ENCODE assay signal across 9 mouse cellular contexts in the genomic region with DNA sequence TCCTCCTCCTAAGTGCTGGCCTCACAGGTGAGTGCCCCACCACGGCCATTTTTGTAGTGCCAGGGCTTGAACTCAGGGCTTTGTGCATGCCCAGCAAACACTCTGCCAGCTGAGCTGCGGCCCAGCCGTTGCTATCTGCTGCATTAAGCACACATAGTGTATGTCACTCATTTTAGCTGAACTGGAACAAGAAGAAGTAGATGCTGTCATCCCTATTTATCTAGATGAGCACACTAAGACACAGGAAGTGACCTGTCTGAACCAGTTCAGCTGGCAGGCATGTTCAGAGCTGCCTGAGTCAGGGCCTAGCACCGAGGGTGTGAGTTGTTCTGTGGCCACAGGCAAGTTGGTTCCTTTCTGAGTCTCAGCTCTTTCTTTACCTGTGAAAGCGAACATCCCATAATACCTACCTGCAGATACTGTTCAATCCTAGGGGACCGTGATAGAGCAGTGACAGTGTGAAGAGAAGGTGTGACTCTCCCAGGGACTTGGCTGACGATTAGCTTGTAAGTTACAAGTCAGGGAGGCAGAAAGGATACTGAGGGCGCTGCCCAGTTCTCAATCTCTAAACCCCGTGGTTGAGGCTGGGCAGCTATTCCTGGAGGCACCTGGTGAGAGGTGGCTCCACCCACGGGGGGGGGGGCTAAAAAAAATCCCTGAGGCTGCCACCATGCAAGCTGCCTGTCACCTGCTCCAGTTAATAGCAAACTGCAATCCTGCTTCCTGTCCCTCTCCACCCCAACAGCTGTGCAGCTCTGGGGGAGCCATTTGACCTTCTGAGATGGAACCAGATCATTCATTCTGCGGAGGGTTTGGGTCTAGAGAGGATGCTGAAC. TPM values are rescaled to one million over a fixed set of nuclear protein-coding genes. Genes with fewer than 3 reads are reported as not detected.
A peak's percentile ranks its signal among the peaks of the same experiment; 100 is the strongest.
DNase-seq lines count a peak whose midpoint lies in the region; ATAC-seq and TF ChIP-seq lines count a peak whose summit lies in the region.
"Had no signal": no experiment of that assay in that cellular context is flagged by ENCODE, and none has a peak within 500 bp of the region (broad histone marks: within the 10 kb centered on the region; RNA-seq: fewer than 3 reads in every experiment).

No protein-coding gene starts in this region.

- no peak overlapping the region for H3K27ac ChIP-seq in heart, embryonic 13.5 days (replicated peaks)
- H3K27ac ChIP-seq in small intestine, adult 2 months (ENCODE audit: insufficient read depth, low read depth, low read length) = peak overlapping the region; percentile 2; the same call in 1 of the 2 replicates
- H3K27ac ChIP-seq in hindbrain, embryonic 14.5 days = no peak overlapping the region
- H3K27ac ChIP-seq: midbrain, embryonic 13.5 days had no signal

- no peak for TF ChIP-seq POLR2A in small intestine, adult 2 months (IDR thresholded peaks at IDR 0.05; ENCODE audit: low read depth, low read length)

- no peak overlapping the region for H3K4me2 ChIP-seq in heart, embryonic 13.5 days
- H3K4me2 ChIP-seq in hindbrain, embryonic 14.5 days (replicated peaks) = no peak overlapping the region
- H3K4me2 ChIP-seq: midbrain, embryonic 13.5 days had no signal

- no peaks in the 10 kb centered on the region for H3K27me3 ChIP-seq in heart, embryonic 13.5 days (replicated peaks)
- no peaks in the 10 kb centered on the region for H3K27me3 ChIP-seq in small intestine, adult 2 months (ENCODE audit: control insufficient read depth, insufficient read depth, low read length)
- H3K27me3 ChIP-seq in hindbrain, embryonic 14.5 days (ENCODE audit: control insufficient read depth, insufficient read depth, low read length) = no peaks in the 10 kb centered on the region
- H3K27me3 ChIP-seq: midbrain, embryonic 13.5 days had no signal

- no peak overlapping the region for H3K4me3 ChIP-seq in heart, embryonic 13.5 days
- no peak overlapping the region for H3K4me3 ChIP-seq in small intestine, adult 2 months (ENCODE audit: low read depth, low read length)
- H3K4me3 ChIP-seq in hindbrain, embryonic 14.5 days (replicated peaks; ENCODE audit: low read length) = no peak overlapping the region
- H3K4me3 ChIP-seq: midbrain, embryonic 13.5 days had no signal

- no peak for ATAC-seq in heart, embryonic 13.5 days (ENCODE audit: extremely low read depth, insufficient number of reproducible peaks, low FRiP score, low TSS enrichment)
- no peak for ATAC-seq in granulocyte monocyte progenitor cell, adult 5-6 weeks (replicated peaks; ENCODE audit: poor library complexity, severe bottlenecking)
- ATAC-seq in hindbrain, embryonic 14.5 days (ENCODE audit: low FRiP score) = no peak
- ATAC-seq: midbrain, embryonic 13.5 days had no signal

- peaks cover 9% of the 10 kb centered on the region; the same call in 1 of the 2 replicates for H3K9me3 ChIP-seq in heart, embryonic 13.5 days
- peaks cover 4% of the 10 kb centered on the region; the same call in 1 of the 2 replicates for H3K9me3 ChIP-seq in hindbrain, embryonic 14.5 days (ENCODE audit: control insufficient read depth, low read length)
- H3K9me3 ChIP-seq: midbrain, embryonic 13.5 days had no signal

- TF ChIP-seq CTCF in small intestine, adult 2 months (IDR thresholded peaks at IDR 0.05; ENCODE audit: extremely low read depth, insufficient read length, insufficient replicate concordance, low read depth, low read length) = no peak

- H3K36me3 ChIP-seq in heart, embryonic 13.5 days = no peaks in the 10 kb centered on the region
- no peaks in the 10 kb centered on the region for H3K36me3 ChIP-seq in small intestine, adult 2 months (ENCODE audit: control insufficient read depth, insufficient read depth, low read length)
- H3K36me3 ChIP-seq in hindbrain, embryonic 14.5 days (replicated peaks; ENCODE audit: control insufficient read depth, insufficient read depth) = no peaks in the 10 kb centered on the region
- H3K36me3 ChIP-seq: midbrain, embryonic 13.5 days had no signal

- peak overlapping the region; percentile 15; the same call in 1 of the 2 replicates for H3K9ac ChIP-seq in heart, embryonic 13.5 days
- H3K9ac ChIP-seq in hindbrain, embryonic 14.5 days = no peak overlapping the region

- WGBS in heart, embryonic 13.5 days = 56% methylated on average over 11 of the region's 11 CpGs
- WGBS in small intestine, adult 2 months = 42% methylated on average over 11 of the region's 11 CpGs
- WGBS in hindbrain, embryonic 14.5 days = 63% methylated on average over 11 of the region's 11 CpGs

- no peak for DNase-seq in heart, postnatal 4 days
- DNase-seq in T-cell, adult 2 months (ENCODE audit: low spot score) = peak; percentile 45
- peak; percentile 36 to 43 for DNase-seq in kidney, adult 8-10 months
- no peak for DNase-seq in gastrocnemius, adult 8-10 months (ENCODE audit: low spot score in 2 of 2)
- no peak for DNase-seq in hindbrain, embryonic 14.5 days (ENCODE audit: low spot score)

- peaks cover 18% of the 10 kb centered on the region; the same call in 1 of the 2 replicates for H3K4me1 ChIP-seq in heart, embryonic 13.5 days
- peaks cover 8% of the 10 kb centered on the region; the same call in 1 of the 2 replicates for H3K4me1 ChIP-seq in small intestine, adult 2 months (ENCODE audit: control insufficient read depth, insufficient read depth, insufficient read length, low read length)
- no peaks in the 10 kb centered on the region for H3K4me1 ChIP-seq in hindbrain, embryonic 14.5 days (replicated peaks; ENCODE audit: control insufficient read depth, insufficient read depth, low read length)

RNA-seq across cellular contexts. Expression of gene Rpl11, which starts 36.7 kb away (rescaled TPM):
- polyA plus RNA-seq in heart, embryonic 13.5 days (2015; fragmentation: Nextera tagmentation; extraction: Ambion mirVana) = 270 and 324 TPM in 2 replicates
- total RNA-seq in heart, postnatal 4 days (2021) = 100 to 1,000 TPM; 395 to 405 TPM
- 176 and 224 TPM in 2 replicates for polyA plus RNA-seq in small intestine, adult 2 months (2012; rRNA removed)
- total RNA-seq in granulocyte monocyte progenitor cell, adult 5-6 weeks (2014; fragmentation: Nextera tagmentation) = 1,756 and 1,826 TPM in 2 replicates
- 806 and 1,025 TPM in 2 replicates for total RNA-seq in granulocyte monocyte progenitor cell, adult 5-6 weeks (2017)
- total RNA-seq in gastrocnemius, adult 8-10 months (2022) = 100 to 1,000 TPM; 119 to 244 (median 192) TPM
- 264 and 303 TPM in 2 replicates for polyA plus RNA-seq in hindbrain, embryonic 14.5 days (2014; fragmentation: Nextera tagmentation; extraction: Ambion mirVana)

RNA-seq across cellular contexts. Expression of gene Id3, which starts 53.3 kb away (rescaled TPM):
- 288 and 305 TPM in 2 replicates for polyA plus RNA-seq in heart, embryonic 13.5 days (2015; fragmentation: Nextera tagmentation; extraction: Ambion mirVana)
- 10 to 100 TPM; 96.2 to 97.8 TPM for total RNA-seq in heart, postnatal 4 days (2021)
- 262 and 519 TPM in 2 replicates for polyA plus RNA-seq in small intestine, adult 2 months (2012; rRNA removed)
- total RNA-seq in granulocyte monocyte progenitor cell, adult 5-6 weeks (2014; fragmentation: Nextera tagmentation) = not detected in 2 replicates
- total RNA-seq in granulocyte monocyte progenitor cell, adult 5-6 weeks (2017) = not detected in 2 replicates
- total RNA-seq in gastrocnemius, adult 8-10 months (2022) = 10 to 100 TPM in 1 of 4 experiments, 1 to 10 TPM in 3; 8.7 to 16.7 (median 9.6) TPM
- polyA plus RNA-seq in hindbrain, embryonic 14.5 days (2014; fragmentation: Nextera tagmentation; extraction: Ambion mirVana) = 194 and 206 TPM in 2 replicates

Comparison
In these comparisons a context has a peak if more than half of its experiments do, and no peak if none do; other contexts are left out.
1. DNase-seq: peak in T-cell, adult 2 months (single experiment) and kidney, adult 8-10 months (2 of 2); none in heart, postnatal 4 days (single experiment), gastrocnemius, adult 8-10 months (0 of 2) and hindbrain, embryonic 14.5 days (single experiment).
2. RNA of gene Id3, which starts 53.3 kb away (total RNA-seq): 96.2 to 97.8 TPM in heart, postnatal 4 days and 8.7 to 16.7 TPM in gastrocnemius, adult 8-10 months; not detected in granulocyte monocyte progenitor cell, adult 5-6 weeks; every median in the first group is over 4 times any median in the second.